Mouse (Mus musculus): ENCODE measurements around the gene 2410131K14Rik. TPM values are rescaled to one million over a fixed set of nuclear protein-coding genes. Genes with fewer than 3 reads are reported as not detected.

The 2410131K14Rik gene
- polyA plus RNA-seq, 1 experiment from 2014 or later = 17.6 TPM

- no peak for DNase-seq
- Histone ChIP-seq H3K36me3 (ENCODE audit: control insufficient read depth, insufficient read depth, low read length) (peaks cover 68% of the 10 kb centered on the region), H3K4me2 (ENCODE audit: low read length) (no peak overlapping the region), H3K9me3 (ENCODE audit: control insufficient read depth, low read length) (no peaks in the 10 kb centered on the region), H3K9ac (replicated peaks; ENCODE audit: low read length) (no peak overlapping the region), H3K27ac (replicated peaks; ENCODE audit: low read depth, low read length) (0 out of 2 replicates have a peak overlapping the region, but pooled peaks have one; percentile 55), H3K4me3 (replicated peaks; ENCODE audit: low read depth, low read length) (no peak overlapping the region), H3K27me3 (ENCODE audit: control insufficient read depth, insufficient read depth, low read length) (no peaks in the 10 kb centered on the region), H3K4me1 (ENCODE audit: control insufficient read depth, insufficient read depth, low read length) (no peaks in the 10 kb centered on the region)
- WGBS = 57% methylated on average over 6 of the region's 6 CpGs
- no peak for ATAC-seq (ENCODE audit: low FRiP score, low TSS enrichment)
Measured at GRCm38 (mm10) chr5:118259152-118259551, 14.1 kb downstream of the 2410131K14Rik start.

GRCm38 (mm10) chr5:118259636-118260035 is 14.6 kb downstream of the 2410131K14Rik start:
- DNase-seq = no peak
- H3K4me2 ChIP-seq (ENCODE audit: low read length) = no peak overlapping the region
- no peaks in the 10 kb centered on the region for H3K9me3 ChIP-seq (ENCODE audit: control insufficient read depth, low read length)
- no peak for ATAC-seq (ENCODE audit: low FRiP score, low TSS enrichment)
- no peak overlapping the region for H3K27ac ChIP-seq (replicated peaks; ENCODE audit: low read depth, low read length)
- H3K9ac ChIP-seq (replicated peaks; ENCODE audit: low read length) = no peak overlapping the region
- H3K4me3 ChIP-seq (replicated peaks; ENCODE audit: low read depth, low read length) = no peak overlapping the region
- no peaks in the 10 kb centered on the region for H3K4me1 ChIP-seq (ENCODE audit: control insufficient read depth, insufficient read depth, low read length)
- 93% methylated on average over 6 of the region's 6 CpGs for WGBS
- peaks cover 68% of the 10 kb centered on the region for H3K36me3 ChIP-seq (ENCODE audit: control insufficient read depth, insufficient read depth, low read length)
- H3K27me3 ChIP-seq (ENCODE audit: control insufficient read depth, insufficient read depth, low read length) = no peaks in the 10 kb centered on the region

DNA sequence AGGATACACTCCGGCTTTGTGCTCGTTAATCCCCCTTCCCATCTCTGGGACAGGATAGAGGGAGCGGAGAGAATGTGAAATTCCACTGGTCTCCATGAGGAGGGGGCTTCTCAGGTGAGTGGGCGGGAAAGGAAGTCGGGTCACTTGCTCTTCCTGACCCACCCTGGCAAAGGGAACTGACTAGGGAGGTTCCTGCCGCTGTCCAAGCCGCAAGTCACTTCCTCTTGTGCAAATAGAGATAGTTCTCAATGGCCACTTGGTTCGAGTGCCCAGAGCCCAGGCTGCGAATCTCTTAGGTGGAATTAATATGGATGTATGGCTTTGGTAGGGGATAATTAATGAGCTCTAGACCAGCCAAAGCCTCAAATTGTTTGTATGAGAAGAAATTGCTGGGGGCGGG is 15.0 kb downstream of the 2410131K14Rik start:
- 88% methylated on average over 10 of the region's 10 CpGs for WGBS

DNA sequence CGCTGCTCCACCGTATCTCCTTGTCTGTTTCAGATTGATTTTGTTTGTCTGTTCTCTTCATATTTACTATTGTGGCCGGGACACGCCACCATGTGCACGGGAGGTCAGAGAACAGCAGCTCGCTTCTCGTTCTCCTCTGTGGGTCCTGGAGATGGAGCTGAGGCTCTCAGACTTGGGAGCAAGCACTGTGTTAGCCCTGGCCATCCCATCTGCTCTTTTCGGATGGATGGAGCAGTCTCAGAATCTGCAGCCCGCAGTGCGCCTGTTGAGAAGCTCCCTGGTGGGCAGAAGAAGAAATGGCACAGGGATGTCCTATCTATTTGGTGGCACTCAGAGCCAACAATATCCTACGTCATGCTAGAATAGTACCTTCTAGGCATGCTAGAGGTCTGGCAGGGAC is 15.6 kb downstream of the 2410131K14Rik start:
- WGBS = 96% methylated on average over 11 of the region's 11 CpGs

More for the DNA sequence above, 15.0 kb downstream of the 2410131K14Rik start:
- H3K27me3 ChIP-seq (ENCODE audit: control insufficient read depth, insufficient read depth, low read length) = no peaks in the 10 kb centered on the region
- H3K9me3 ChIP-seq (ENCODE audit: control insufficient read depth, low read length) = no peaks in the 10 kb centered on the region
- no peak for ATAC-seq (ENCODE audit: low FRiP score, low TSS enrichment)
- no peak for DNase-seq
- no peak overlapping the region for H3K4me3 ChIP-seq (replicated peaks; ENCODE audit: low read depth, low read length)
- no peak overlapping the region for H3K27ac ChIP-seq (replicated peaks; ENCODE audit: low read depth, low read length)
- no peak overlapping the region for H3K9ac ChIP-seq (replicated peaks; ENCODE audit: low read length)
- H3K4me2 ChIP-seq (ENCODE audit: low read length) = no peak overlapping the region
- peaks cover 68% of the 10 kb centered on the region for H3K36me3 ChIP-seq (ENCODE audit: control insufficient read depth, insufficient read depth, low read length)
- H3K4me1 ChIP-seq (ENCODE audit: control insufficient read depth, insufficient read depth, low read length) = no peaks in the 10 kb centered on the region

DNA sequence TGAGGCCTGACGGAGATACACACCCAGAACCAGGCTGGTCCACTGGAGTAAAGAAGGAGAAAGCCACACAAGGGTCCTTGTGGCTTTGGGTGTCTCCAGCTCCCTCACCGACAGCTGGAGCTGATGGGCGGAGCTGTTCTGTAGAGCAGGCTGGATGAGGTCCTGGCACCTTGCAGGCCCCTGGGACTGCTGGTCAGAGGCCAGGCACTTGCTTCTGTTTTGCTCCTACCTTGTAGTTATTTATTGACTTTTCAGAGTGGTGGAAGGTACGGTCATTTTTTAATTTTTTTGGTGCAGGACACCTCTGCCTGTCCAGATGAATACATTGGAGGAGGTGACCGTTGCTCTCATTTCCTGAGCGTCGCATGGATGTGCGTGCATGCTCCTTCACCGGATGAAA is 16.2 kb downstream of the 2410131K14Rik start:
- 95% methylated on average over 9 of the region's 9 CpGs for WGBS
- Histone ChIP-seq H3K9me3 (ENCODE audit: control insufficient read depth, low read length) (no peaks in the 10 kb centered on the region), H3K4me1 (ENCODE audit: control insufficient read depth, insufficient read depth, low read length) (no peaks in the 10 kb centered on the region), H3K4me2 (ENCODE audit: low read length) (no peak overlapping the region), H3K27me3 (ENCODE audit: control insufficient read depth, insufficient read depth, low read length) (no peaks in the 10 kb centered on the region), H3K4me3 (replicated peaks; ENCODE audit: low read depth, low read length) (no peak overlapping the region), H3K36me3 (ENCODE audit: control insufficient read depth, insufficient read depth, low read length) (peaks cover 64% of the 10 kb centered on the region), H3K27ac (replicated peaks; ENCODE audit: low read depth, low read length) (no peak overlapping the region), H3K9ac (replicated peaks; ENCODE audit: low read length) (no peak overlapping the region)
- DNase-seq (no peak), ATAC-seq (ENCODE audit: low FRiP score, low TSS enrichment) (no peak)

More for the DNA sequence above, 15.6 kb downstream of the 2410131K14Rik start:
- Histone ChIP-seq H3K27ac (replicated peaks; ENCODE audit: low read depth, low read length) (no peak overlapping the region), H3K4me3 (replicated peaks; ENCODE audit: low read depth, low read length) (no peak overlapping the region), H3K36me3 (ENCODE audit: control insufficient read depth, insufficient read depth, low read length) (peaks cover 67% of the 10 kb centered on the region), H3K9ac (replicated peaks; ENCODE audit: low read length) (no peak overlapping the region), H3K4me2 (ENCODE audit: low read length) (no peak overlapping the region), H3K4me1 (ENCODE audit: control insufficient read depth, insufficient read depth, low read length) (no peaks in the 10 kb centered on the region), H3K27me3 (ENCODE audit: control insufficient read depth, insufficient read depth, low read length) (no peaks in the 10 kb centered on the region), H3K9me3 (ENCODE audit: control insufficient read depth, low read length) (no peaks in the 10 kb centered on the region)
- DNase-seq = no peak
- no peak for ATAC-seq (ENCODE audit: low FRiP score, low TSS enrichment)

GRCm38 (mm10) chr5:118262418-118262817 is 17.4 kb downstream of the 2410131K14Rik start:
- DNase-seq (no peak), ATAC-seq (ENCODE audit: low FRiP score, low TSS enrichment) (no peak)
- H3K9ac ChIP-seq (replicated peaks; ENCODE audit: low read length) = no peak overlapping the region
- H3K27me3 ChIP-seq (ENCODE audit: control insufficient read depth, insufficient read depth, low read length) = no peaks in the 10 kb centered on the region
- H3K4me1 ChIP-seq (ENCODE audit: control insufficient read depth, insufficient read depth, low read length) = no peaks in the 10 kb centered on the region
- 95% methylated on average over 8 of the region's 8 CpGs for WGBS
- no peak overlapping the region for H3K27ac ChIP-seq (replicated peaks; ENCODE audit: low read depth, low read length)
- no peaks in the 10 kb centered on the region for H3K9me3 ChIP-seq (ENCODE audit: control insufficient read depth, low read length)
- H3K4me2 ChIP-seq (ENCODE audit: low read length) = no peak overlapping the region
- no peak overlapping the region for H3K4me3 ChIP-seq (replicated peaks; ENCODE audit: low read depth, low read length)
- H3K36me3 ChIP-seq (ENCODE audit: control insufficient read depth, insufficient read depth, low read length) = peaks cover 52% of the 10 kb centered on the region

GRCm38 (mm10) chr5:118264279-118264678 is 19.3 kb downstream of the 2410131K14Rik start:
- H3K4me1 ChIP-seq (ENCODE audit: control insufficient read depth, insufficient read depth, low read length) = no peaks in the 10 kb centered on the region
- DNase-seq (no peak), ATAC-seq (ENCODE audit: low FRiP score, low TSS enrichment) (no peak)
- no peak overlapping the region for H3K4me3 ChIP-seq (replicated peaks; ENCODE audit: low read depth, low read length)
- H3K9ac ChIP-seq (replicated peaks; ENCODE audit: low read length) = no peak overlapping the region
- H3K27me3 ChIP-seq (ENCODE audit: control insufficient read depth, insufficient read depth, low read length) = no peaks in the 10 kb centered on the region
- WGBS = 80% methylated on average over 9 of the region's 9 CpGs
- no peak overlapping the region for H3K4me2 ChIP-seq (ENCODE audit: low read length)
- peaks cover 36% of the 10 kb centered on the region for H3K36me3 ChIP-seq (ENCODE audit: control insufficient read depth, insufficient read depth, low read length)
- no peak overlapping the region for H3K27ac ChIP-seq (replicated peaks; ENCODE audit: low read depth, low read length)
- no peaks in the 10 kb centered on the region for H3K9me3 ChIP-seq (ENCODE audit: control insufficient read depth, low read length)

DNA sequence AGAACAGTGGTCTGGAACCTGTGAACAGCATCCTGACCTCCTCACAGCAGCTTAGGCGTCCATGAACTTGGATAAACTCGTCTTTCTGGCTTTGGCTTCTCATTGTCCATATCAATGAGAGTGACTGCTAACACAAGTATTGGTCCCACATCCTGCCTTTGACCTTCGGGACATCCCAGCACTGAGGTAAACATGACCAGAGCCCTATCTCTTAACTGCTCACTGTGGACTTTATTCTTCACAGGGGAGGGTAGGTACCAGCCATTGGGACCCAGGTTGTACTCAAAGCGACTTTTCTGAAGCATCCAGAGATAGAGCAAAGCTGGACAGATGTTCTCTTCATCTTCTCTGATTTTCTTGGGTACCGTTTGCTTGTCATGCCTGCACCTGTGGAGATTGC is 20.3 kb downstream of the 2410131K14Rik start:
- DNase-seq (no peak), ATAC-seq (ENCODE audit: low FRiP score, low TSS enrichment) (no peak)
- 92% methylated on average over 5 of the region's 5 CpGs for WGBS
- H3K27me3 ChIP-seq (ENCODE audit: control insufficient read depth, insufficient read depth, low read length) = no peaks in the 10 kb centered on the region
- H3K9ac ChIP-seq (replicated peaks; ENCODE audit: low read length) = no peak overlapping the region
- H3K27ac ChIP-seq (replicated peaks; ENCODE audit: low read depth, low read length) = no peak overlapping the region
- no peak overlapping the region for H3K4me3 ChIP-seq (replicated peaks; ENCODE audit: low read depth, low read length)
- no peaks in the 10 kb centered on the region for H3K4me1 ChIP-seq (ENCODE audit: control insufficient read depth, insufficient read depth, low read length)
- no peaks in the 10 kb centered on the region for H3K9me3 ChIP-seq (ENCODE audit: control insufficient read depth, low read length)
- no peak overlapping the region for H3K4me2 ChIP-seq (ENCODE audit: low read length)
- peaks cover 25% of the 10 kb centered on the region for H3K36me3 ChIP-seq (ENCODE audit: control insufficient read depth, insufficient read depth, low read length)

DNA sequence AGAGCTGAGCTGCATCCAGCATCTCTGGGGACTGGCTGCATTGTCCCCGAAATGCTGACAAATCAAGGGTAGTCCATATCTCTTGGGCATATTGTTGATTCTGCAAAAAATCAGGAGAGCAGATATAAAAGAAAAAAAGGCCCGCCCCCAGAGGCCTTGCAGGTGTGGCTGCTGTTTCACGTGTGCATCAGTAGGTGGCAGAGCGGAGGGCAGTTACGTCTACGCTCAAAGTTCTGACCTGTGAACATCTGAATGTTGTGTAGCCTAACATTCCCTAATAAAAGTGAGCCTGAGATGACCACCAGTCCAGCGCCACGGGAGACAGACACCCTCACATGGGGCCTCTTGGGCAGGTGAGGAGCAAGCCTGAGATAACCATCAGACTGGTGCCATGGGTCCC is 21.3 kb downstream of the 2410131K14Rik start:
- Histone ChIP-seq H3K36me3 (ENCODE audit: control insufficient read depth, insufficient read depth, low read length) (peaks cover 15% of the 10 kb centered on the region), H3K27me3 (ENCODE audit: control insufficient read depth, insufficient read depth, low read length) (no peaks in the 10 kb centered on the region), H3K27ac (replicated peaks; ENCODE audit: low read depth, low read length) (no peak overlapping the region), H3K9ac (replicated peaks; ENCODE audit: low read length) (no peak overlapping the region), H3K4me3 (replicated peaks; ENCODE audit: low read depth, low read length) (no peak overlapping the region), H3K9me3 (ENCODE audit: control insufficient read depth, low read length) (no peaks in the 10 kb centered on the region), H3K4me1 (ENCODE audit: control insufficient read depth, insufficient read depth, low read length) (no peaks in the 10 kb centered on the region), H3K4me2 (ENCODE audit: low read length) (no peak overlapping the region)
- 44% methylated on average over 8 of the region's 8 CpGs for WGBS
- DNase-seq (no peak), ATAC-seq (ENCODE audit: low FRiP score, low TSS enrichment) (no peak)

All from midbrain, embryonic 14.5 days (tissue).